Mouse (Mus musculus) testis, postnatal 14 days (tissue): Measurements from ENCODE around the gene Hoxc12.

ENCODE experiments used
- DNase-seq: peaks from one replicate; pipeline ENCODE4 v3.0.0; 2021; ENCODE audit warnings: low spot score

Gene Hoxc12

GRCm38 (mm10) chr15:102937036-102937666 lies 594 bp downstream of the Hoxc12 start:
- no peak for DNase-seq

- DNase-seq: no peak
Observed at GRCm38 (mm10) chr15:102939256-102940155, 2.9 kb downstream of the Hoxc12 start.

- no peak for DNase-seq
Observed at GRCm38 (mm10) chr15:102942739-102943467, 6.3 kb downstream of the Hoxc12 start.

- DNase-seq: no peak
Observed at GRCm38 (mm10) chr15:102943468-102943813, 6.9 kb downstream of the Hoxc12 start.

GRCm38 (mm10) chr15:102945185-102946077 lies 8.9 kb downstream of the Hoxc12 start:
- DNase-seq: no peak

GRCm38 (mm10) chr15:102947276-102947675 lies 10.7 kb downstream of the Hoxc12 start:
- no peak for DNase-seq

- DNase-seq: no peak
Observed at GRCm38 (mm10) chr15:102948842-102949241, 12.3 kb downstream of the Hoxc12 start.

- no peak for DNase-seq
Observed at GRCm38 (mm10) chr15:102949696-102950095, 13.1 kb downstream of the Hoxc12 start.

GRCm38 (mm10) chr15:102950877-102951276 lies 14.3 kb downstream of the Hoxc12 start:
- DNase-seq: no peak

GRCm38 (mm10) chr15:102953561-102953960 lies 17.0 kb downstream of the Hoxc12 start:
- DNase-seq: no peak

- DNase-seq: no peak
Observed at GRCm38 (mm10) chr15:102954192-102955006, 17.8 kb downstream of the Hoxc12 start, which contains the start of gene Hoxc11. Gene Hoxc11 (plus strand): TSS chr15:102954427.

- DNase-seq: no peak
Observed at GRCm38 (mm10) chr15:102955007-102955382, 18.4 kb downstream of the Hoxc12 start.

- DNase-seq: no peak
Observed at GRCm38 (mm10) chr15:102955833-102956640, 19.5 kb downstream of the Hoxc12 start.

- no peak for DNase-seq
Observed at GRCm38 (mm10) chr15:102956906-102957305, 20.3 kb downstream of the Hoxc12 start.

- DNase-seq: no peak
Observed at GRCm38 (mm10) chr15:102959663-102960191, 23.2 kb downstream of the Hoxc12 start.

GRCm38 (mm10) chr15:102961728-102962127 lies 25.2 kb downstream of the Hoxc12 start:
- DNase-seq: no peak

- no peak for DNase-seq
Observed at GRCm38 (mm10) chr15:102962492-102962891, 25.9 kb downstream of the Hoxc12 start.

GRCm38 (mm10) chr15:102963259-102963658 lies 26.7 kb downstream of the Hoxc12 start:
- no peak for DNase-seq
